Mouse (Mus musculus) hindbrain, embryonic 16.5 days (tissue): ENCODE data around the gene Ccdc120. TPM values are rescaled to one million over a fixed set of nuclear protein-coding genes. Genes with fewer than 3 reads are reported as not detected.

ENCODE experiments used
- ATAC-seq: fragments of 200-750 bp; cut with Nextera tagmentation; 2 replicates; pipeline ENCODE4 v1.8.0; 2017; ENCODE audit warnings: moderate TSS enrichment, moderate library complexity
- H3K27ac ChIP-seq: fragments of 300-500 bp; sonication (generic); 2 replicates; pipeline ENCODE4 v1.5.1; 2014; ENCODE audit warnings: low read depth, mild to moderate bottlenecking, control low read depth, low read length, moderate library complexity
- H3K27me3 ChIP-seq: fragments of 300-500 bp; sonication (generic); replicated peaks from 2 replicates; pipeline ENCODE4 v1.6.1; 2014; ENCODE audit warnings: low read length; ENCODE audit not compliant: control insufficient read depth, insufficient read depth
- H3K36me3 ChIP-seq: fragments of 300-500 bp; sonication (generic); 2 replicates; pipeline ENCODE4 v1.6.1; 2014; ENCODE audit warnings: mild to moderate bottlenecking, low read length, moderate library complexity, mixed read lengths; ENCODE audit not compliant: control insufficient read depth, insufficient read depth
- H3K4me1 ChIP-seq: fragments of 300-500 bp; sonication (generic); 2 replicates; pipeline ENCODE4 v1.6.1; 2014; ENCODE audit warnings: low read depth, low read length; ENCODE audit not compliant: control insufficient read depth, insufficient read depth
- H3K4me2 ChIP-seq: fragments of 300-500 bp; sonication (generic); 2 replicates; pipeline ENCODE4 v1.6.1; 2014; ENCODE audit warnings: mild to moderate bottlenecking, low read length, control low read depth, moderate library complexity
- H3K4me3 ChIP-seq: fragments of 300-500 bp; sonication (generic); 2 replicates; pipeline ENCODE4 v1.5.1; 2014; ENCODE audit warnings: mild to moderate bottlenecking, low read length, control low read depth, moderate library complexity
- H3K9ac ChIP-seq: fragments of 300-500 bp; sonication (generic); 2 replicates; pipeline ENCODE4 v1.6.1; 2014; ENCODE audit warnings: low read depth, mild to moderate bottlenecking, control low read depth, low read length, moderate library complexity
- H3K9me3 ChIP-seq: fragments of 300-500 bp; sonication (generic); 2 replicates; pipeline ENCODE4 v1.6.1; 2014; ENCODE audit warnings: mild to moderate bottlenecking, low read length, moderate library complexity; ENCODE audit not compliant: control insufficient read depth
- WGBS: fragments of 180-500 bp; shearing (Covaris S2); extraction: QIAGEN DNeasy Blood & Tissue Kit; methylation state at CpG from one replicate; pipeline ENCODE4 v1.1.7; 2014; 5-methylcytosine and 5-hydroxymethylcytosine counted together
- polyA plus RNA-seq: library from polyadenylated mRNA; unstranded; fragments of >200 nt; fragmentation: Nextera tagmentation; extraction: Ambion mirVana; gene quantifications from 2 replicates; pipeline ENCODE4 v1.2.1, GENCODE M21; 2015

The Ccdc120 gene
- polyA plus RNA-seq, 1 experiment from 2014 or later = 52.8 TPM

DNA sequence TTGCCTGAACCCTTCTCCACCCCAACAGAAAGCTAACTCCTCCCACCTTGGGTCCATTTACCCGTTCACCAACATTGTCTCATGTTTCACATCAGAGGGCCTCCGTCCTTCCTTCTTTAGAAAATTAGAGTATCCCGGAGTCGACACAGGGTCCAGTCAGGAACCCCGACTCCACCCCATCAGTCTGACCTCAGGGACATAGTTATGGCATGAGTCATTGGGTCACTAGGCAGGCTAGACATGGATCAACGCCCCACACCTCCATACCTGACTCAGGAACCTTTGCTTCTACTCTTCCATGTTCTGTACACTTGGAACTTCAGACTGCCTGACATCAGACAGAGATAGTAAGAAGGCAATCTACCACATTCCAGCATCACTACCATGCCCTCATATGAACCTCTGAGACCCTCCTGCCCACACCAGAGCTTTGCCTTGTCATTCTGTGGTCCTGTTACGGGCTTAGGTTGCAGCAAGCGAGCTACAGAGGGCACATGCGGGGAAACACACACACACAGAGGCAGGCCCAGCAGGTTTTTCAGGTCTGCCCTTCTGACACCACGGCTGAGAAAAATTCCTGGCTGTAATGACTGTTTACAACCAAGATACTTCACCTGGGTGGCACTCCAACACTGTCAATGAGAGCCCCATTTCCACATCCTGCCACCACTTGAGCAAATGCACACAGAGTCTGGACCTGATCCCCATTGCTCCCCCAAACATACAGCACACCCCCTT is 10.5 kb downstream of the Ccdc120 start:
- Histone ChIP-seq H3K4me3 (no peak overlapping the region), H3K4me2 (no peak overlapping the region), H3K4me1 (no peaks in the 10 kb centered on the region), H3K27me3 (no peaks in the 10 kb centered on the region), H3K27ac (no peak overlapping the region), H3K9me3 (no peaks in the 10 kb centered on the region), H3K9ac (no peak overlapping the region), H3K36me3 (peaks cover 2% of the 10 kb centered on the region; the same call in 1 of the 2 replicates)
- 78% methylated on average over 10 of the region's 10 CpGs for WGBS
- ATAC-seq = no peak

DNA sequence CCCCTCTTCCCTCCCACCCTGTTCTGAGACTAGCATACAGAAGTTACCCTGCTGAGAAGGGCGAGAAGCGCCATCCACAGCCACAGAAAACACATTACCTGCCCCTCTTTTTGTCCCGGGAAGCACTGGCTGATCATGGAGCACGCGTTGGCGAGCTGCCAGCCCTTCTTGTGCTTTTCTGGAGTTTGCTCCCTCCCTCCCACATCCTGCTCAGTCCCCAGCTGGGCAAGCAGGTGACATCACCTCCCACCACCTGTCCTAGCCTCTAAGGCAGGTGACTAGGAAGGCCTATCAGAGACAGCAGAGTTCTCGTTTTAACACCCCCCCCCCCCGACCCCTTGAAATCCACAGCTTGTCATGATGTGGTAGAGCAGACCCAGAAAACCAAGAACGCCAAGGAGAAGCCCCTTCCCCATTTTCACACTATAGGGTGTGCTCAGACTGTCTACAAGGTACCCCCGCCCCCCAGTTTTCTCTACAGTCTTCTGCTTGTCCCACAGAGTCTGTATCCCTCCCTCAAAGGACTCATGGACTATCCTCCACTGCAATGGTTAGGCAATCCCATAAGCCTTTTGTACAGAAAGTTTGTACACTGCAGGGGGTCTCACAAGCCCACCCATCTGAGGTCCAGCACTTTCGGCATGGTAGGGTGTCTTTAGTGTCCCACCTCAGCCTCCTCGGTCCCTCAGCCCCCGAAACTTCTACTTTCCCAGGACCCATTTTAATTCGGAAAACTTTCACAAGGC is 11.2 kb downstream of the Ccdc120 start:
- H3K4me2 ChIP-seq = no peak overlapping the region
- WGBS = 76% methylated on average over 13 of the region's 14 CpGs
- H3K27ac ChIP-seq = no peak overlapping the region
- no peaks in the 10 kb centered on the region for H3K9me3 ChIP-seq
- peaks cover 2% of the 10 kb centered on the region; the same call in 1 of the 2 replicates for H3K36me3 ChIP-seq
- no peaks in the 10 kb centered on the region for H3K4me1 ChIP-seq
- ATAC-seq = peak; percentile 41; the same call in 1 of the 2 replicates
- no peaks in the 10 kb centered on the region for H3K27me3 ChIP-seq
- no peak overlapping the region for H3K9ac ChIP-seq
- no peak overlapping the region for H3K4me3 ChIP-seq

DNA sequence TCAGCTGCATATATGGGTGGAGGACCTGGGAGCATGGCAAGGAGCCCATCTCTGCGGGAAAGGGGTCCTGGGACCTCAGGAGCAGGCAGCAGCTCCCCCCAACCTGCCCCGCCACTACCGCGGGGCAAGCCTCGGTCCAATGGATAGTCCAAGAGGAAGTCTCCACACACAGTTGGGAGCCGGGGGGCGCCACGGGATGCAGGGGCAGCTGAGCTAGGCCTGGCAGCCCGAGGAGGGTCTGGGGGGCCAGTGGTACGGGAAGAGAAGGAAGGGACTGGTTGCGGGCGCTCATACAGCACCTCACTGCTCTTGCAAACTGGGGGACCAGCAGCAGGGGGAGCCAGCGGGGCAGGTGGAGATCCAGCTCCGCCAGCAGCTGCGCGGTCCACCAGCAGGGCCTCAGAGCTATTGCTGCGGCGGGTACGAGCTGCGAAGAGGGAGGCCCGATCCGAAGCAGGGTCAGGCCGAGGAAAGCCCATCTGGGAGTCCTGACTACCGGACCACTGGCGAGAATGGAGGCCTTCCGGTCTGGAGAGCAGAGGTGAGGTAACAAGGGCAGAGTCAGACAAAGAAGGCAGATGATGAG is 17.0 kb downstream of the Ccdc120 start:
- WGBS = 29% methylated on average over 22 of the region's 26 CpGs
- no peaks in the 10 kb centered on the region for H3K27me3 ChIP-seq
- no peaks in the 10 kb centered on the region for H3K4me1 ChIP-seq
- H3K27ac ChIP-seq = no peak overlapping the region
- no peak overlapping the region for H3K4me3 ChIP-seq
- H3K4me2 ChIP-seq = no peak overlapping the region
- peaks cover 2% of the 10 kb centered on the region for H3K36me3 ChIP-seq
- ATAC-seq = no peak
- H3K9ac ChIP-seq = no peak overlapping the region
- H3K9me3 ChIP-seq = no peaks in the 10 kb centered on the region

DNA sequence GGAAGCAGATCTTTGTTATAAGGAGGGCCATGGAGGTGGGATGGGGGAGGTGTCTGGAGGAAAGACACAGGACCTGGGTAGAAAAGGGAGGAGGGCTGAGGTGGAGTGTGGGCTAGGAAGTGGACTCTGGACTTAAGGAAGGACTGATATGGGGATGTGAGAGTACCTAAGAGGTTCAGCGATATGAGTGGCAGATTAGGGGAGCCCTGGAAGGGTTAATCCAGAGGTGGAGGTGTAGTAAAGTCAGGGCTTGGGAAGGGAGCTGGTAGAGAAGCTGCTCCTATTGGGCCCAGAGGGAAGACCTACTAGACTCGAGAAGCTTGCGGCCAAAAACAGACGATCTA is 21.8 kb downstream of the Ccdc120 start:
- Histone ChIP-seq H3K36me3 (peaks cover 2% of the 10 kb centered on the region; the same call in 1 of the 2 replicates), H3K4me1 (peaks cover 3% of the 10 kb centered on the region), H3K4me2 (peak overlapping the region; percentile 59), H3K9ac (peak overlapping the region; percentile 70), H3K9me3 (no peaks in the 10 kb centered on the region; the same call in 1 of the 2 replicates), H3K27me3 (no peaks in the 10 kb centered on the region), H3K27ac (peak overlapping the region; percentile 75; the same call in 1 of the 2 replicates), H3K4me3 (peak overlapping the region; percentile 49)
- ATAC-seq = no peak
- 39% methylated on average over 4 of the region's 4 CpGs for WGBS

- peak; percentile 96 for ATAC-seq
- 15% methylated on average over 40 of the region's 42 CpGs for WGBS
- Histone ChIP-seq H3K4me3 (peak within 1 kb of the TSS; percentile 49), H3K4me2 (peak within 1 kb of the TSS; percentile 59), H3K9ac (peak within 1 kb of the TSS; percentile 70), H3K4me1 (peaks cover 3% of the 10 kb centered on the region), H3K9me3 (no peaks in the 10 kb centered on the region; the same call in 1 of the 2 replicates), H3K36me3 (peaks cover 2% of the 10 kb centered on the region; the same call in 1 of the 2 replicates), H3K27ac (peak within 1 kb of the TSS; percentile 75), H3K27me3 (no peaks in the 10 kb centered on the region)
Observed at GRCm38 (mm10) chrX:7728215-7728921, 22.3 kb downstream of the Ccdc120 start, which contains the start of gene Praf2. Gene Praf2, plus strand, starts transcription at chrX:7728439.

DNA sequence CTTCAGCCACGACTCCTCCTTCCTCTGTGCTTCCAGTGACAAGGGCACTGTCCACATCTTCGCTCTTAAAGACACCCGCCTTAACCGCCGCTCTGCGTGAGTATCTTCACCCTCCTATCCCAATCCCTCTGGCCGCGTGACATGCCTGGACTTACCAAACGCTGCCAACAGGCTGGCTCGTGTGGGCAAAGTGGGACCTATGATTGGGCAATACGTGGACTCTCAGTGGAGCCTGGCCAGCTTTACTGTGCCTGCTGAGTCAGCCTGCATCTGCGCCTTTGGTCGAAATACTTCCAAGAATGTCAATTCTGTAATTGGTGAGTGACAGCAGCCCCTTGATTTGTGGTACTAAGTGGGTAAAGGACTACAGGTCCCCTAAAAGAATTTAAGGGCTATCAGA is 23.5 kb downstream of the Ccdc120 start:
- H3K27ac ChIP-seq = no peak overlapping the region
- H3K9me3 ChIP-seq = no peaks in the 10 kb centered on the region; the same call in 1 of the 2 replicates
- H3K36me3 ChIP-seq = peaks cover 2% of the 10 kb centered on the region; the same call in 1 of the 2 replicates
- no peak overlapping the region for H3K9ac ChIP-seq
- no peak for ATAC-seq
- WGBS = 94% methylated on average over 13 of the region's 13 CpGs
- H3K4me1 ChIP-seq = peaks cover 7% of the 10 kb centered on the region
- no peak overlapping the region for H3K4me3 ChIP-seq
- H3K4me2 ChIP-seq = no peak overlapping the region
- H3K27me3 ChIP-seq = no peaks in the 10 kb centered on the region

DNA sequence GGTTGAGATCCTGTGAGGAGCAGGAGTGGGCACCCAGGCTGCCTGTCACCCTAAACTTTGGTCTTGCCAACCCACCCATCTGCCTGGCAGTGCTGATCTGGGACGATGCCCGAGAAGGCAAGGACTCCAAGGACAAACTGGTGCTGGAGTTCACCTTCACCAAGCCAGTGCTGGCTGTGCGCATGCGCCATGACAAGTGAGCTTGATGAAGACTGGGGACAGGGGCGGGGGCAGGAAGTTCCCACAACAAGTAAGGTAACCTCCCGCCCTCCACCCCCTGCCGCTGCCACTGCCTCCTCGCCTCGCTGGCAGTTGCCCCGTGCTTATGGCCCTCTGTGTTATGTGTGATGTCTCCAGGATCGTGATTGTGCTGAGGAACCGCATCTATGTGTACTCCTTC is 24.9 kb downstream of the Ccdc120 start:
- Histone ChIP-seq H3K36me3 (peaks cover 2% of the 10 kb centered on the region; the same call in 1 of the 2 replicates), H3K9me3 (no peaks in the 10 kb centered on the region; the same call in 1 of the 2 replicates), H3K9ac (no peak overlapping the region), H3K4me1 (peaks cover 7% of the 10 kb centered on the region), H3K4me3 (no peak overlapping the region), H3K27me3 (no peaks in the 10 kb centered on the region), H3K4me2 (no peak overlapping the region), H3K27ac (no peak overlapping the region)
- 82% methylated on average over 12 of the region's 12 CpGs for WGBS
- no peak for ATAC-seq

- Histone ChIP-seq H3K4me2 (no peak overlapping the region), H3K4me3 (no peak overlapping the region), H3K9me3 (no peaks in the 10 kb centered on the region; the same call in 1 of the 2 replicates), H3K9ac (no peak overlapping the region), H3K36me3 (peaks cover 2% of the 10 kb centered on the region; the same call in 1 of the 2 replicates), H3K4me1 (peaks cover 7% of the 10 kb centered on the region), H3K27me3 (no peaks in the 10 kb centered on the region), H3K27ac (no peak overlapping the region)
- ATAC-seq = no peak
- WGBS = 91% methylated on average over 7 of the region's 7 CpGs
Observed at GRCm38 (mm10) chrX:7724135-7724534, 26.6 kb downstream of the Ccdc120 start.
